Mouse (Mus musculus) regulatory T cell (primary cell): Measurements from ENCODE around the gene Rbbp9.
"Not testable (repeated sequence)": the region's sequence is repeated elsewhere in the genome, so short reads cannot be mapped to it uniquely, and the experiment has no call there.

Experiments used
- in situ Hi-C: fragments of 300-600 bp; cut with MboI, MseI; formaldehyde crosslinking; loops from one replicate; pipeline ENCODE4 v1.15.1; 2025; ENCODE audit warnings: high pct_unique_total_duplicates

Rbbp9 gene

GRCm38 (mm10) chr2:144550529-144550928 is at the start of gene Rbbp9:
Gene Rbbp9 (minus strand): TSS chr2:144550869.
- in situ Hi-C loops: no loop called here

- in situ Hi-C loops: no loop called here
Observed at GRCm38 (mm10) chr2:144599831-144600687, 49.4 kb upstream of the Rbbp9 start, which contains the start of gene Dtd1. Gene Dtd1 (plus strand): TSS chr2:144599897.

- in situ Hi-C loops: no loop called here
Observed at GRCm38 (mm10) chr2:144598006-144598405, 47.3 kb upstream of the Rbbp9 start.

GRCm38 (mm10) chr2:144593951-144594651 is 43.4 kb upstream of the Rbbp9 start, which contains the start of gene Smim26:
Gene Smim26 (plus strand): TSS chr2:144594054.
- in situ Hi-C loops: no loop called here

GRCm38 (mm10) chr2:144593036-144593435 is 42.4 kb upstream of the Rbbp9 start:
- in situ Hi-C loops: not testable (repeated sequence)

GRCm38 (mm10) chr2:144588723-144589122 is 38.1 kb upstream of the Rbbp9 start:
- in situ Hi-C loops: no loop called here

- in situ Hi-C loops: no loop called here
Observed at GRCm38 (mm10) chr2:144555820-144556552, 5.3 kb upstream of the Rbbp9 start, which contains the start of gene Sec23b. Gene Sec23b (plus strand): TSS chr2:144556229.

GRCm38 (mm10) chr2:144555286-144555819 is 4.7 kb upstream of the Rbbp9 start:
- in situ Hi-C loops: no loop called here

GRCm38 (mm10) chr2:144553905-144554304 is 3.2 kb upstream of the Rbbp9 start:
- in situ Hi-C loops: no loop called here

- in situ Hi-C loops: no loop called here
Observed at GRCm38 (mm10) chr2:144547559-144547958, 3.1 kb downstream of the Rbbp9 start.

GRCm38 (mm10) chr2:144545481-144545880 is 5.2 kb downstream of the Rbbp9 start:
- in situ Hi-C loops: no loop called here

- in situ Hi-C loops: no loop called here
Observed at GRCm38 (mm10) chr2:144545061-144545460, 5.6 kb downstream of the Rbbp9 start.

- in situ Hi-C loops: no loop called here
Observed at GRCm38 (mm10) chr2:144544630-144545029, 6.0 kb downstream of the Rbbp9 start.

- in situ Hi-C loops: no loop called here
Observed at GRCm38 (mm10) chr2:144543670-144544069, 7.0 kb downstream of the Rbbp9 start.

- in situ Hi-C loops: no loop called here
Observed at GRCm38 (mm10) chr2:144541246-144541645, 9.4 kb downstream of the Rbbp9 start.

- in situ Hi-C loops: no loop called here
Observed at GRCm38 (mm10) chr2:144537123-144537522, 13.5 kb downstream of the Rbbp9 start.

- in situ Hi-C loops: loop anchor here (5.0 kb wide), 1 partner anchor 255 kb away; the partner anchor contains the start of genes Mgme1 and Snx5
Observed at GRCm38 (mm10) chr2:144527821-144528174, 22.9 kb downstream of the Rbbp9 start.

GRCm38 (mm10) chr2:144526981-144527820 is 23.5 kb downstream of the Rbbp9 start, which contains the start of the genes Dzank1 and Polr3f:
Gene Dzank1 (minus strand): TSS chr2:144527414.
Gene Polr3f (plus strand): TSS chr2:144527718.
- in situ Hi-C loops: loop anchor here (5.0 kb wide), 1 partner anchor 255 kb away; the partner anchor contains the start of genes Mgme1 and Snx5

- in situ Hi-C loops: loop anchor here (5.0 kb wide), 1 partner anchor 254 kb away; the partner anchor contains the start of genes Mgme1 and Snx5
Observed at GRCm38 (mm10) chr2:144525856-144526255, 24.8 kb downstream of the Rbbp9 start.

- in situ Hi-C loops: no loop called here
Observed at GRCm38 (mm10) chr2:144519772-144520171, 30.9 kb downstream of the Rbbp9 start.
